Mouse (Mus musculus): ENCODE results near the gene Supt6. TPM values are rescaled to one million over a fixed set of nuclear protein-coding genes. Genes with fewer than 3 reads are reported as not detected.

Supt6 gene
- polyA plus RNA-seq, 1 experiment from 2014 or later: 27.8 TPM

DNA sequence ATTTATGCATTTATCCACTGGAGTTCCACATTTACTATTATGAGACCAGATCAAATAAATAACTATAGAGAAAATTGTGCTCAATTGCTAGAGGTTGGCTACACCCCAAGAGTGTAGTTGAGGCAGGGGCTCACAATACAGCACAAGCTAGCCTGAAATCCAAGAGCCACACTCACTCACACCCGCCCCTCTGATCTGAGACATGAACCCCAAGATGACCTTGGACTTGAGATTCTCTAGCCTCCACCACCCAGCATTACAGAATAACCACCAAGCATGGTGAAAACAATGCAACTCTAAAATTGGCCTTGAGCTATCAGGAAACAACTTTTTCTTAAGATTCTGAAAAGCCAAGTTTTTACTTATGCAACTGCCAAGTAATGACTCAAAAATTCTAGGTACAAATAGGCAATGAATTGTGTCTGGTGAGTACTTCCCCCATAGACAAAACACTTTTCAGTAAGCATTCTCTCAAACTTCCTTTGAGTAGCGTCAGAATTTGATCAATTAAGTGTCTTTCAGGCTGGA, 63.9 kb downstream of the Supt6 start:
- H3K4me1 ChIP-seq: peaks cover 43% of the 10 kb centered on the region

DNA sequence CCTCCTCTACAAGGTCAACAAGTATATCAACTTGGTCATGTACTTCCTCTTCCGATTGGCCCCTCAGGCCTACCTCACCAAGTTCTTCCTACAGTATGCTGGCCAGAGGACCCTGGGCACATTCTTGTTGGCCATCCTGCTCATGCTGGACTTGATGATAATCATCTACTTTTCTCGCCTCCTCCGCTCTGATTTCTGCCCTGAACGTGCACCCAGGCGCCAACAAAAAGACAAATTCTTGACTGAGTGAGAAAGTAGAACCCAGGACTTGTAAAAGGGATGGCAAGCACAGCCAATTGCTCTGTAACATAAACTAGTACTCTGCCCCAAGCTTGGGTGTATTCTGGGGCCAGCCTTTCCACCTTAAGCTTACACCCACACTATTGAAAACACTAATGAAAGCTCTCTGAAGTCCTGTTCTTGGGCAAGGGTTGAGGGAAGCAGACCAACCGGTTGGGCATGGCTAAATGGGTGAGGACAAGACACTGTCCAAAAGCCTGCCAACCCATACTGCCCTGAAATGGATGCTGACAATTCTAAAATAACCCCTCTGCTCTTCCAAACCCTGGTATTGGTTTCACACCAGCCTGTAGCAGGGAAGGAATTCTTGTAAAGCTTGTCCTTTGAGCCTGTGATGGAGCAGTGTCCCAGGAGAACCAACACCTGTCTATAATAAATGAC, 65.6 kb downstream of the Supt6 start:
- Histone ChIP-seq H3K27me3 (no peaks in the 10 kb centered on the region), H3K36me3 (peaks cover 30% of the 10 kb centered on the region), H3K27ac (replicated peaks) (peak overlapping the region; percentile 99), H3K4me3 (replicated peaks) (peak overlapping the region; percentile 3; the same call in 1 of the 2 replicates), H3K9me3 (replicated peaks) (no peaks in the 10 kb centered on the region), H3K4me2 (replicated peaks) (peak overlapping the region; percentile 90), H3K4me1 (peaks cover 47% of the 10 kb centered on the region), H3K9ac (peak overlapping the region; percentile 6; the same call in 1 of the 2 replicates)
- 72% methylated on average over 6 of the region's 6 CpGs for WGBS
- no peak for ATAC-seq (ENCODE audit: insufficient number of reproducible peaks, low FRiP score, low TSS enrichment, low read depth)

More for the DNA sequence above, 63.9 kb downstream of the Supt6 start:
- H3K9ac ChIP-seq: no peak overlapping the region; the same call in 1 of the 2 replicates
- no peaks in the 10 kb centered on the region for H3K9me3 ChIP-seq (replicated peaks)
- H3K4me2 ChIP-seq (replicated peaks): peak overlapping the region; percentile 62
- peak overlapping the region; percentile 97 for H3K27ac ChIP-seq (replicated peaks)
- 39% methylated on average over 2 of the region's 2 CpGs for WGBS
- peak overlapping the region; percentile 97 for H3K4me3 ChIP-seq (replicated peaks)
- H3K27me3 ChIP-seq: no peaks in the 10 kb centered on the region
- no peak for ATAC-seq (ENCODE audit: insufficient number of reproducible peaks, low FRiP score, low TSS enrichment, low read depth)
- H3K36me3 ChIP-seq: peaks cover 30% of the 10 kb centered on the region

DNA sequence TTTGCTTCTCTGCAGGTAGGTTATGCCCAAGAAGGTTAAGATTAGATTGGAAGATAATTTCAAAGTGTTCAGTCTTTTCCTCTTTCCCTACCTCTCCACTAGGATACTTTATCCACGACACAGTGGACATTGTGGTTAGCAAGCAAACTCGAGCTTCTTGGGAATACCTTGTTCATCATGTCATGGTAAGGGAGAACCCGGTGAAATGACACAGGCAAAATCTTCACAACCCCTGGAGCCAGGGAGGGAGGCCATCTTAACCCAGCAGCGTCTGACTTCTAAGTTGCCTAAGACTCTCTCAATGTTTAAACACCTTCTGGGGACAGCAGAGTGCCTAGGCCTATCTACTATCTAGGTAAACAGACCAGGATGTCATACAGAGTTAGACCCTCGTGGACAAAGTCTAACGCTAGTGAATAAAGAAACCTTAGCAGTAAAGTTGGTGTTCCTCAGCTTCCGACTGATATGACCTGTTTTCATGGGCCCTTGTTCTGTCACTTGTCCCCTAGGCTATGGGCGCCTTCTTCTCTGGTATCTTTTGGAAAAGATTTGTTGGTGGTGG, 66.3 kb downstream of the Supt6 start:
- peaks cover 29% of the 10 kb centered on the region for H3K36me3 ChIP-seq
- peak overlapping the region; percentile 74 for H3K4me3 ChIP-seq (replicated peaks)
- WGBS: 28% methylated on average over 8 of the region's 8 CpGs
- H3K27me3 ChIP-seq: no peaks in the 10 kb centered on the region
- H3K27ac ChIP-seq (replicated peaks): peak overlapping the region; percentile 99
- H3K4me2 ChIP-seq (replicated peaks): peak overlapping the region; percentile 90
- 0 out of 2 replicates have a peak overlapping the region, but pooled peaks have one; percentile 75 for H3K9ac ChIP-seq
- H3K9me3 ChIP-seq (replicated peaks): no peaks in the 10 kb centered on the region
- H3K4me1 ChIP-seq: peaks cover 47% of the 10 kb centered on the region
- no peak for ATAC-seq (ENCODE audit: insufficient number of reproducible peaks, low FRiP score, low TSS enrichment, low read depth)

DNA sequence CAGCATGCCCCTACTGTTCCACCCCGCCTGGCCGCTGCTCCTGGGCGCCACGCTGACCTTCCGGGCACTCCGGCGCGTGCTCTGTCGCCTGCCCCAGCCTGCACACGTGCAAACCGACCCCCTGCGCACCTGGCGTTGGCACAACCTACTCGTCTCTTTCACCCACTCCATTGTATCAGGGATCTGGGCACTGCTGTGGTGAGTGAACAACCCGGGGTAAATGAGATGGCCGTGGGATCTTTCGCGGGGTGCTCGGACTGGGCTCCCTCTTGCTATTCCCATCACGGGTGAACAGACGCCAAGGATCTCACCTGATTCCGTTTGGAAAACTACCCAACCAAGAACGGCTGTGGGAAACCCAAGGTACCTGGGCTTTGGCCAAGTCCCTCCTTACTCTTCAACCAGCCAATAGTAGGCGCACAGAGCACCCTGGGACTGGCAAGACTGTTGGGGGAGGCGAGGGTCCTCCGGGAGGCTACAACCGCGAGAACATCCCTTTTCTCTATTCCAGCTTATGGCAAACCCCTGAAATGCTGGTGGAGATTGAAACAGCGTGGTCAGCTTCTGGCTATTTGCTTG, 66.8 kb downstream of the Supt6 start:
- under 1% methylated on average over 29 of the region's 29 CpGs for WGBS
- Histone ChIP-seq H3K4me2 (replicated peaks) (peak overlapping the region; percentile 90), H3K36me3 (peaks cover 27% of the 10 kb centered on the region), H3K4me1 (peaks cover 47% of the 10 kb centered on the region), H3K27ac (replicated peaks) (peak overlapping the region; percentile 99), H3K9me3 (replicated peaks) (no peaks in the 10 kb centered on the region), H3K4me3 (replicated peaks) (peak overlapping the region; percentile 74), H3K27me3 (no peaks in the 10 kb centered on the region), H3K9ac (peak overlapping the region; percentile 75)
- ATAC-seq (ENCODE audit: insufficient number of reproducible peaks, low FRiP score, low TSS enrichment, low read depth): no peak

DNA sequence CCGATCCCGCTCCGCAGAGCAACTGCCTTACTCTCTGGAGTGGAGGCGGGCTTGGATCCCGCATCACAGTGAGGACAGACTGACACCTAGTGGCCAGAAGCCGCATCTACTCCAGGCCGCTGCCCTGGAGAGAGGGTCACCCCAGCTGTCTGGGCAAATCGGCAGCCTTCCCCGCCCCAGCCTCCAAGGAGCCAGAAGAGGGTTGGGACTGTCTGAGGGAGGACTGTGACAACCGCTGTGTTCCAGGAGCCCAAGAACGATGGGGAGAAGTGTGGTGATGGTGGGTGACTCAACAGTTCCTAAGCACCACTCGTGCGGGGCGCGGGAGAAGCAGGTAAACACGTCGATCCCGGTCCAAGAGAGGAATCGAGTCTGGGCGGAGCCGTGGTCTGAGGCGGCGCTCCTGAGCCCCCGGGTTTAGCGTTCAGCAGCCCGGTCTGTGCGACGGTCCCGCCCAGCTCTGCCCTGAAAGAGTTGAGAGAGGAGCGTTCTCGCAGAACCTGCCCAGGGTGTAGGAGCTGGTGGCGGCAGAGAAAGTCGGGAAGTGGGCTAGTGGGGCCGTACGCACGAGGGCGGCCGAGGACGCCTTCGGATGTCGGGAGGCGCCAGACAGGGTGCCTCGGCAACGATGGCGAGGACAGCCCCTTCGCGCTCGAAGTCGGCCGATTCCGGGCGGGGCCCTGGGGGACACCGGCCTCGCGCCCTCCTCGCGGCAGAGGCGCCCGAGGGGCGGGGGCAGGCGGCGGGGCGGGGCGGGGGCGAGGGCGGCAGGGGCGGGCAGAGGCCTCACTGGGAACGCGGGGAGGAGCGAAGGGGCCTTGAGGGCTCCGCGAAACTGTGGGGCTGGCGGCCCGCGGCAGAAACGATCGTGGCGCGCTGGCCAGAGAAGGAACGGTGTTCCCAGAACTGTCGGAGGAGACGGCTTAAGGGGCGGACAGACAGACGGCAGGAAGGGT, 67.6 kb downstream of the Supt6 start:
- Histone ChIP-seq H3K4me2 (replicated peaks) (peak overlapping the region; percentile 90), H3K9me3 (replicated peaks) (no peaks in the 10 kb centered on the region), H3K9ac (peak overlapping the region; percentile 75), H3K36me3 (peaks cover 27% of the 10 kb centered on the region), H3K27me3 (no peaks in the 10 kb centered on the region), H3K27ac (replicated peaks) (peak overlapping the region; percentile 99), H3K4me1 (peaks cover 47% of the 10 kb centered on the region), H3K4me3 (replicated peaks) (peak overlapping the region; percentile 74)
- WGBS: under 1% methylated on average over 72 of the region's 84 CpGs
- ATAC-seq (ENCODE audit: insufficient number of reproducible peaks, low FRiP score, low TSS enrichment, low read depth): peak; percentile 89

DNA sequence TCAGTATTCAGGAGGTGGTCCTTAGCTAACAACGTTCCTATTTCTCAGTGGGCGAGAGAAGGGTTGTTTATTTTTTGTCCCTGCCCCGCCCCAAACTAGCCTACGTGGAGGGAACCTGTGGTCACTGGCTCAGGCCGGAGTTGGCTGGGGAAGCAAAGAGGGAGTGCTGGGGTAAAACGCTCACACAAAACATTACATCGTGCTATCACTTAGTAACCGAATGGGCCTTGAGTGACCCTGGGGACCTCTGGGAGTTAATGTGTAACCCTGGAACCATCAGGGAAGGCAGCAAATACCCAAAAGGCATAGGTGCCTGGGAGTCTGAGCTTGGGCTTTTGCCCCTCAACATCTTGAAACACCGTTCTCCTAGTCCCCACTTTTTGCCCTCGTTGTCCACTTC, 68.3 kb downstream of the Supt6 start:
- peak overlapping the region; percentile 99 for H3K27ac ChIP-seq (replicated peaks)

DNA sequence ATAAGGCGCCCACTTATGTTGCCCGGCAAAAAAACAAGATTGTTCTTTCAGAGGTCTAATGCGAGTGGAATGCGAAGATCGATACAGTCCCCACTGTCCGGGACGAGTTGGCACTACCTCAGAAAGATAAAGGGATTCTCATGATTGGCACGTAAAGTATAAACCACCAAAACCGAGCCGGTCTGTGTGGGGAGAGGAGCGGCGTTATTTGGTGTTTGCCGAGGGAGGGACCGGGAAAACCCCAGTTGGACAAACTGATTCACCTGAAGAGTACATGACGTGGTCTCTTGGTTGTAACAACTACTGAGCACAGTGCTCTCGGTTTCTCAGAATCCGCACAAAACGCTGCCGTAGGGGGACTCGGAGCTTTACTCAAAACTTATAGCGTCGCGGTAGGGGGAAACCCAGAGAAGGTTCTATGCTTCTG, 68.9 kb downstream of the Supt6 start:
- no peaks in the 10 kb centered on the region for H3K9me3 ChIP-seq (replicated peaks)
- no peaks in the 10 kb centered on the region for H3K27me3 ChIP-seq
- peak overlapping the region; percentile 90 for H3K4me2 ChIP-seq (replicated peaks)
- H3K36me3 ChIP-seq: peaks cover 25% of the 10 kb centered on the region
- under 1% methylated on average over 23 of the region's 23 CpGs for WGBS
- H3K4me3 ChIP-seq (replicated peaks): peak overlapping the region; percentile 74
- peak overlapping the region; percentile 99 for H3K27ac ChIP-seq (replicated peaks)
- no peak for ATAC-seq (ENCODE audit: insufficient number of reproducible peaks, low FRiP score, low TSS enrichment, low read depth)
- peaks cover 42% of the 10 kb centered on the region for H3K4me1 ChIP-seq
- H3K9ac ChIP-seq: peak overlapping the region; percentile 75

More for the DNA sequence above, 68.3 kb downstream of the Supt6 start:
- peaks cover 27% of the 10 kb centered on the region for H3K36me3 ChIP-seq
- H3K4me2 ChIP-seq (replicated peaks): peak overlapping the region; percentile 90
- H3K4me3 ChIP-seq (replicated peaks): peak overlapping the region; percentile 74
- no peak for ATAC-seq (ENCODE audit: insufficient number of reproducible peaks, low FRiP score, low TSS enrichment, low read depth)
- 1% methylated on average over 10 of the region's 10 CpGs for WGBS
- peak overlapping the region; percentile 75 for H3K9ac ChIP-seq
- H3K9me3 ChIP-seq (replicated peaks): no peaks in the 10 kb centered on the region
- peaks cover 47% of the 10 kb centered on the region for H3K4me1 ChIP-seq
- H3K27me3 ChIP-seq: no peaks in the 10 kb centered on the region

DNA sequence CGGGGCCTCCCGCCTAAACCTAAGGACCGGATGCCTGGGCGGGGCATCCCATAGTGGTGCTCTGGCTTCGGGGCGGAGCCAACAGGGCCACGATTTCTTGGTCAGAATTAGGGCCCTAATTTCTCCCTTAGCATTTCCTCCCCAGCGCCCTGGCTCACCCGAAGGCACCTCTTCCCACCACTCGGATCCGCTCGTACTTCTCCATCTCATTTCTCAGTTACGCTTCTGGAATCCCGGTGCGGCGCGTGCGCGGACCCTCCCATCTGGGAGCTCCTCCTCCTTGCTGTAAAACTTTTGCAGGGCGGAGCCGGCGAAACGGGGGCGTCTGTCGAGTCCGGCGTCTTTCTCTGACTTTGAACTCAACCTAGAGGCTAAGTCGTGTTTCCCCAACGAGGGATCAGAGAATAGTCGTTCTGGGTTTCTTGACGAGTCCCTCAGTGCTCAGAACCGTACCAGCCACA, 69.4 kb downstream of the Supt6 start, which contains the start of the genes Nek8 and Tlcd1:
Nek8 (minus strand) TSS at position 274 of the 461 bp plus-strand sequence.
Tlcd1 (plus strand) TSS at position 310 of the 461 bp plus-strand sequence.
- under 1% methylated on average over 32 of the region's 32 CpGs for WGBS
- H3K9me3 ChIP-seq (replicated peaks): no peaks in the 10 kb centered on the region
- peak within 1 kb of the TSS; percentile 74 for H3K4me3 ChIP-seq (replicated peaks)
- peak; percentile 54; the same call in 1 of the 2 replicates for ATAC-seq (ENCODE audit: insufficient number of reproducible peaks, low FRiP score, low TSS enrichment, low read depth)
- peak within 1 kb of the TSS; percentile 75 for H3K9ac ChIP-seq
- H3K27ac ChIP-seq (replicated peaks): peak within 1 kb of the TSS; percentile 99
- no peaks in the 10 kb centered on the region for H3K27me3 ChIP-seq
- H3K36me3 ChIP-seq: peaks cover 20% of the 10 kb centered on the region
- H3K4me2 ChIP-seq (replicated peaks): peak within 1 kb of the TSS; percentile 90
- H3K4me1 ChIP-seq: peaks cover 37% of the 10 kb centered on the region

DNA sequence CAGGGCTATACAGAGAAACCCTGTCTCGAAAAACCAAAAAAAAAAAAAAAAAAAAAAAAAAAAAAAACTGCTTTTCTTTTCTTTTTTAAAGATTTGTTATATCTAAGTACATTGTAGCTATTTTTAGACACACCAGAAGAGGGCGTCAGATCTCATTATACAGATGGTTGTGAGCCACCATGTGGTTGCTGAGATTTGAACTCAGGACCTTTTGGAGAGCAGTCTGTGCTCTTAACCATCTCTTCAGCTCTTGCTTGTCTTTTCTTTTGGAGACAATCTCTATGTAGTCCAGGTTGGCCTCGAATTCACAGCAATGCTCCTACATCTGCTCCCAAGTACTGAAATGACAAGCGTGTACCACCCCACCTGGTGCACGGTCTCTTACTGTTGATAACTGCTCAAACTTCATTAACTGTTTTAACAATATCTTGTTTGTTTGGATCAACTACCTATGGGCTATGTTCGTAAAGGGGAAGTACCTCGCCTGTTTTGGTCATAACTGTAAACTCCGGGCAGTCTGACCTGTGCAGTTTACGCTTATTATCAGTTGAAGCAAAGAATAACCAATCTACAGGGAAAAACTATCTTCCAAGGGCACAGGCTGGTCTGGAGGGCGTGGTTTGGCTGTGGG, 69.9 kb downstream of the Supt6 start:
- Histone ChIP-seq H3K36me3 (peaks cover 15% of the 10 kb centered on the region), H3K9ac (peak overlapping the region; percentile 75; the same call in 1 of the 2 replicates), H3K4me1 (peaks cover 32% of the 10 kb centered on the region), H3K4me3 (replicated peaks) (peak overlapping the region; percentile 74), H3K9me3 (replicated peaks) (no peaks in the 10 kb centered on the region), H3K27me3 (no peaks in the 10 kb centered on the region), H3K27ac (replicated peaks) (peak overlapping the region; percentile 99), H3K4me2 (replicated peaks) (peak overlapping the region; percentile 90)
- ATAC-seq (ENCODE audit: insufficient number of reproducible peaks, low FRiP score, low TSS enrichment, low read depth): no peak
- WGBS: 7% methylated on average over 10 of the region's 10 CpGs

DNA sequence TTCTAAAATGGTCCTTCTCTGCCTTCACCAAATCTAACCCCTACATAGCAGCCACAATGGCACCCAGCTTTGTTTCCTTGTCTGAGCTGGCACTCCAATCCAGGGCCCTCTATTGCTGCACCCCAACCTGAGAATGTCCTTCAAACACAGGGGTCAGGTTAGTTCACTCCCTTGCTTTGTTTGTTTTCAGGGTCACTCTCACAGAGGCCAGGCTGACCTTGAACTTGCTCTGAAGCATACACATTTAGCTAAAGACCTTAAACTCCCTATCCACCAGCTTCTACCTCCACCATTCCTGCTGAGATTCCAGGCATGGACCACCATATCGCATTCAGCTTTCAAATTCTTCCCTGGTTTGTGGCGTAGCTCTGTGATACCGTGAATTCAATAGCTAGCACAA, 71.3 kb downstream of the Supt6 start:
- ATAC-seq (ENCODE audit: insufficient number of reproducible peaks, low FRiP score, low TSS enrichment, low read depth): no peak
- no peak overlapping the region for H3K27ac ChIP-seq (replicated peaks)
- H3K9me3 ChIP-seq (replicated peaks): no peaks in the 10 kb centered on the region
- no peak overlapping the region for H3K4me3 ChIP-seq (replicated peaks)
- no peaks in the 10 kb centered on the region for H3K27me3 ChIP-seq
- 78% methylated on average over 3 of the region's 3 CpGs for WGBS
- H3K36me3 ChIP-seq: peaks cover 1% of the 10 kb centered on the region
- no peak overlapping the region for H3K9ac ChIP-seq
- no peak overlapping the region for H3K4me2 ChIP-seq (replicated peaks)
- peaks cover 18% of the 10 kb centered on the region for H3K4me1 ChIP-seq
